Comparison of ENCODE assay signal across 8 mouse cellular contexts in the genomic region with DNA sequence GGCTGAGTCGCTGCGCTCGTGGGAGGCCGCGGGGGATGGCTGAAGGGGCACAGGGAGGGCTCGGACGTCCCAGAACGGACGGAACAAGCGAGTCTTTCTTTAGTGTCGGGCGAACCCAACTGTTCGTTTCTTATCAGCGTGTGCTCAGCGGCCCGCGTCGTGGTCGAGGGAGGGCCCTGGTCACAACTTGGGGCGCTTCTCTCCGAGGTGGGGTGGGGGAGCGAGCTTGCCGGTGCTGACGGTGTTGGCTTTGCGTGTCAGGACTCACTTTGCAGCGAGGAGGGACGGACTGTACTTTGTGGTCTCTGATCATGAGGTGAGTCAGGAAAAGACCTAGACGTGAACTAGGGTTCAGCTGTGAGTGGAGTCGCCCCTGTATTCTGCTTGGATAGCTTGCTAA. TPM values are rescaled to one million over a fixed set of nuclear protein-coding genes. Genes with fewer than 3 reads are reported as not detected.
DNase-seq lines count a peak whose midpoint lies in the region; ATAC-seq and TF ChIP-seq lines count a peak whose summit lies in the region.

No protein-coding gene starts in this region.

- H3K36me3 ChIP-seq in kidney, embryonic 15.5 days: 0 out of 2 replicates have a peak, but pooled peaks cover 3% of the 10 kb centered on the region
- H3K36me3 ChIP-seq in lung, embryonic 15.5 days: no peaks in the 10 kb centered on the region
- H3K36me3 ChIP-seq in neural tube, embryonic 15.5 days: no peaks in the 10 kb centered on the region

- H3K4me2 ChIP-seq in kidney, embryonic 15.5 days: peak overlapping the region; percentile 82
- peak overlapping the region; percentile 84 for H3K4me2 ChIP-seq in lung, embryonic 15.5 days
- H3K4me2 ChIP-seq in neural tube, embryonic 15.5 days: peak overlapping the region; percentile 82

- H3K4me3 ChIP-seq in cortical plate, adult 2 months (ENCODE audit: insufficient read depth, low read length): peak overlapping the region; percentile 69
- H3K4me3 ChIP-seq in kidney, embryonic 15.5 days (replicated peaks): peak overlapping the region; percentile 95
- peak overlapping the region; percentile 93 for H3K4me3 ChIP-seq in lung, embryonic 15.5 days
- H3K4me3 ChIP-seq in neural tube, embryonic 15.5 days (replicated peaks): peak overlapping the region; percentile 92

- H3K4me1 ChIP-seq in cortical plate, adult 2 months (ENCODE audit: control insufficient read depth, insufficient read depth, low read length): peaks cover 2% of the 10 kb centered on the region; the same call in 1 of the 2 replicates
- peaks cover 21% of the 10 kb centered on the region for H3K4me1 ChIP-seq in kidney, embryonic 15.5 days
- H3K4me1 ChIP-seq in lung, embryonic 15.5 days: peaks cover 7% of the 10 kb centered on the region; the same call in 1 of the 2 replicates
- peaks cover 16% of the 10 kb centered on the region for H3K4me1 ChIP-seq in neural tube, embryonic 15.5 days

- TF ChIP-seq CTCF in cortical plate, adult 2 months (IDR thresholded peaks at IDR 0.05; ENCODE audit: extremely low read depth, insufficient read depth, low read length): no peak

- TF ChIP-seq POLR2A in cortical plate, adult 2 months (IDR thresholded peaks at IDR 0.05; ENCODE audit: extremely low read depth, insufficient read depth, low read length): no peak

- peak; percentile 52 for DNase-seq in 416B (ENCODE audit: low read depth)
- DNase-seq in gastrocnemius, postnatal 25 days: peak; percentile 67
- DNase-seq in retina, postnatal 1 day: no peak

- peak; percentile 4 for ATAC-seq in CD4-positive, CD25-positive, alpha-beta regulatory T cell, adult 4 months
- peak; percentile 50; the same call in 1 of the 2 replicates for ATAC-seq in kidney, embryonic 15.5 days (replicated peaks; ENCODE audit: low FRiP score)
- ATAC-seq in lung, embryonic 15.5 days (ENCODE audit: borderline replicate concordance, extremely low read depth, low FRiP score, low TSS enrichment): peak; percentile 29
- no peak for ATAC-seq in neural tube, embryonic 15.5 days (ENCODE audit: low FRiP score)

- no peaks in the 10 kb centered on the region for H3K27me3 ChIP-seq in kidney, embryonic 15.5 days
- H3K27me3 ChIP-seq in lung, embryonic 15.5 days: no peaks in the 10 kb centered on the region
- no peaks in the 10 kb centered on the region for H3K27me3 ChIP-seq in neural tube, embryonic 15.5 days (replicated peaks)

- no peaks in the 10 kb centered on the region for H3K9me3 ChIP-seq in kidney, embryonic 15.5 days (replicated peaks)
- no peaks in the 10 kb centered on the region for H3K9me3 ChIP-seq in lung, embryonic 15.5 days
- no peaks in the 10 kb centered on the region for H3K9me3 ChIP-seq in neural tube, embryonic 15.5 days (replicated peaks)

- peak overlapping the region; percentile 78 for H3K9ac ChIP-seq in kidney, embryonic 15.5 days
- H3K9ac ChIP-seq in lung, embryonic 15.5 days: peak overlapping the region; percentile 80
- H3K9ac ChIP-seq in neural tube, embryonic 15.5 days (replicated peaks): peak overlapping the region; percentile 78

- no peak overlapping the region for H3K27ac ChIP-seq in cortical plate, adult 2 months (ENCODE audit: insufficient read depth, low read length)
- peak overlapping the region; percentile 92 for H3K27ac ChIP-seq in kidney, embryonic 15.5 days
- peak overlapping the region; percentile 81 for H3K27ac ChIP-seq in lung, embryonic 15.5 days
- H3K27ac ChIP-seq in neural tube, embryonic 15.5 days (replicated peaks): peak overlapping the region; percentile 84

- WGBS in kidney, embryonic 15.5 days: under 1% methylated on average over 29 of the region's 29 CpGs
- WGBS in lung, embryonic 15.5 days: under 1% methylated on average over 29 of the region's 29 CpGs
- under 1% methylated on average over 29 of the region's 29 CpGs for WGBS in neural tube, embryonic 15.5 days

RNA-seq across cellular contexts. Expression of gene B3galnt2, which starts 0.7 kb away (rescaled TPM):
- 10 to 100 TPM; 14.0 to 15.9 TPM for polyA plus RNA-seq in CD4-positive, CD25-positive, alpha-beta regulatory T cell, adult 4 months (2017; shearing (Covaris generic))
- 19.8 and 22.2 TPM in 2 replicates for polyA plus RNA-seq in cortical plate, adult 2 months (2012; rRNA removed)
- 10 to 100 TPM; 47.1 to 63.9 TPM for total RNA-seq in gastrocnemius, postnatal 25 days (2021)
- 39.6 and 40.8 TPM in 2 replicates for polyA plus RNA-seq in kidney, embryonic 15.5 days (2015; fragmentation: Nextera tagmentation; extraction: Ambion mirVana)
- 38.3 and 38.9 TPM in 2 replicates for polyA plus RNA-seq in lung, embryonic 15.5 days (2015; fragmentation: Nextera tagmentation; extraction: Ambion mirVana)
- 17.0 and 20.1 TPM in 2 replicates for polyA plus RNA-seq in neural tube, embryonic 15.5 days (2015; fragmentation: Nextera tagmentation; extraction: Ambion mirVana)
